Mouse (Mus musculus): ENCODE data around the gene Stk32b. TPM values are rescaled to one million over a fixed set of nuclear protein-coding genes. Genes with fewer than 3 reads are reported as not detected.

The Stk32b gene
- polyA plus RNA-seq, 1 experiment from 2014 or later, result 2.8 TPM

GRCm38 (mm10) chr5:37467646-37468045 is 249.3 kb downstream of the Stk32b start:
- Histone ChIP-seq H3K27ac (no peak overlapping the region), H3K27me3 (ENCODE audit: insufficient read depth, poor library complexity, severe bottlenecking) (no peaks in the 10 kb centered on the region), H3K4me3 (no peak overlapping the region), H3K4me1 (replicated peaks) (no peaks in the 10 kb centered on the region), H3K36me3 (no peaks in the 10 kb centered on the region), H3K9me3 (no peaks in the 10 kb centered on the region)
- DNase-seq (ENCODE audit: low spot score), result no peak
- 90% methylated on average over 2 of the region's 2 CpGs for WGBS

GRCm38 (mm10) chr5:37465461-37465860 is 251.5 kb downstream of the Stk32b start:
- WGBS, result 93% methylated on average over 10 of the region's 10 CpGs
- DNase-seq (ENCODE audit: low spot score), result no peak

GRCm38 (mm10) chr5:37458236-37458635 is 258.7 kb downstream of the Stk32b start:
- H3K4me1 ChIP-seq (replicated peaks), result no peaks in the 10 kb centered on the region
- H3K27ac ChIP-seq, result no peak overlapping the region
- no peaks in the 10 kb centered on the region for H3K9me3 ChIP-seq
- H3K27me3 ChIP-seq (ENCODE audit: insufficient read depth, poor library complexity, severe bottlenecking), result no peaks in the 10 kb centered on the region
- 68% methylated on average over 2 of the region's 2 CpGs for WGBS
- DNase-seq (ENCODE audit: low spot score), result no peak
- H3K36me3 ChIP-seq, result no peaks in the 10 kb centered on the region
- H3K4me3 ChIP-seq, result no peak overlapping the region

More at GRCm38 (mm10) chr5:37465461-37465860, 251.5 kb downstream of the Stk32b start:
- Histone ChIP-seq H3K36me3 (no peaks in the 10 kb centered on the region), H3K4me3 (no peak overlapping the region), H3K9me3 (no peaks in the 10 kb centered on the region), H3K27ac (no peak overlapping the region), H3K4me1 (replicated peaks) (no peaks in the 10 kb centered on the region), H3K27me3 (ENCODE audit: insufficient read depth, poor library complexity, severe bottlenecking) (no peaks in the 10 kb centered on the region)

- H3K9me3 ChIP-seq, result no peaks in the 10 kb centered on the region
- no peak overlapping the region for H3K27ac ChIP-seq
- no peak overlapping the region for H3K4me3 ChIP-seq
- no peaks in the 10 kb centered on the region for H3K4me1 ChIP-seq (replicated peaks)
- no peaks in the 10 kb centered on the region for H3K36me3 ChIP-seq
- WGBS, result 88% methylated on average over 2 of the region's 2 CpGs
- DNase-seq (ENCODE audit: low spot score), result no peak
- H3K27me3 ChIP-seq (ENCODE audit: insufficient read depth, poor library complexity, severe bottlenecking), result no peaks in the 10 kb centered on the region
Measured at GRCm38 (mm10) chr5:37457831-37458230, 259.1 kb downstream of the Stk32b start.

- H3K4me1 ChIP-seq (replicated peaks), result peaks cover 3% of the 10 kb centered on the region; the same call in 1 of the 2 replicates
- H3K9me3 ChIP-seq, result no peaks in the 10 kb centered on the region
- no peaks in the 10 kb centered on the region for H3K36me3 ChIP-seq
- H3K4me3 ChIP-seq, result no peak overlapping the region
- WGBS, result 79% methylated on average over 5 of the region's 5 CpGs
- no peak overlapping the region for H3K27ac ChIP-seq
- no peak for DNase-seq (ENCODE audit: low spot score)
- H3K27me3 ChIP-seq (ENCODE audit: insufficient read depth, poor library complexity, severe bottlenecking), result no peaks in the 10 kb centered on the region
Measured at GRCm38 (mm10) chr5:37457191-37457590, 259.8 kb downstream of the Stk32b start.

- no peak overlapping the region for H3K4me3 ChIP-seq
- no peak overlapping the region for H3K27ac ChIP-seq
- no peaks in the 10 kb centered on the region for H3K36me3 ChIP-seq
- no peaks in the 10 kb centered on the region for H3K27me3 ChIP-seq (ENCODE audit: insufficient read depth, poor library complexity, severe bottlenecking)
- H3K9me3 ChIP-seq, result no peaks in the 10 kb centered on the region
- no peak for DNase-seq (ENCODE audit: low spot score)
- peaks cover 5% of the 10 kb centered on the region; the same call in 1 of the 2 replicates for H3K4me1 ChIP-seq (replicated peaks)
- 74% methylated on average over 2 of the region's 2 CpGs for WGBS
Measured at GRCm38 (mm10) chr5:37456590-37456989, 260.4 kb downstream of the Stk32b start.

- Histone ChIP-seq H3K27me3 (ENCODE audit: insufficient read depth, poor library complexity, severe bottlenecking) (no peaks in the 10 kb centered on the region), H3K36me3 (no peaks in the 10 kb centered on the region), H3K27ac (no peak overlapping the region), H3K4me1 (replicated peaks) (peaks cover 5% of the 10 kb centered on the region; the same call in 1 of the 2 replicates), H3K4me3 (no peak overlapping the region), H3K9me3 (no peaks in the 10 kb centered on the region)
- 85% methylated on average over 3 of the region's 3 CpGs for WGBS
- no peak for DNase-seq (ENCODE audit: low spot score)
Measured at GRCm38 (mm10) chr5:37447546-37447945, 269.4 kb downstream of the Stk32b start.

- H3K27me3 ChIP-seq (ENCODE audit: insufficient read depth, poor library complexity, severe bottlenecking), result no peaks in the 10 kb centered on the region
- no peak for DNase-seq (ENCODE audit: low spot score)
- 81% methylated on average over 2 of the region's 2 CpGs for WGBS
- H3K9me3 ChIP-seq, result no peaks in the 10 kb centered on the region
- no peaks in the 10 kb centered on the region for H3K36me3 ChIP-seq
- no peaks in the 10 kb centered on the region for H3K4me1 ChIP-seq (replicated peaks)
- H3K4me3 ChIP-seq, result no peak overlapping the region
- no peak overlapping the region for H3K27ac ChIP-seq
Measured at GRCm38 (mm10) chr5:37442767-37443166, 274.2 kb downstream of the Stk32b start.

- 73% methylated on average over 3 of the region's 3 CpGs for WGBS
- H3K4me1 ChIP-seq (replicated peaks), result no peaks in the 10 kb centered on the region
- no peak for DNase-seq (ENCODE audit: low spot score)
- no peak overlapping the region for H3K4me3 ChIP-seq
- no peaks in the 10 kb centered on the region for H3K27me3 ChIP-seq (ENCODE audit: insufficient read depth, poor library complexity, severe bottlenecking)
- no peaks in the 10 kb centered on the region for H3K36me3 ChIP-seq
- H3K27ac ChIP-seq, result no peak overlapping the region
- no peaks in the 10 kb centered on the region for H3K9me3 ChIP-seq
Measured at GRCm38 (mm10) chr5:37435417-37435816, 281.6 kb downstream of the Stk32b start.

- no peak for DNase-seq (ENCODE audit: low spot score)
- no peaks in the 10 kb centered on the region for H3K9me3 ChIP-seq
- no peak overlapping the region for H3K4me3 ChIP-seq
- no peaks in the 10 kb centered on the region for H3K27me3 ChIP-seq (ENCODE audit: insufficient read depth, poor library complexity, severe bottlenecking)
- H3K36me3 ChIP-seq, result peaks cover 35% of the 10 kb centered on the region
- H3K27ac ChIP-seq, result no peak overlapping the region
- H3K4me1 ChIP-seq (replicated peaks), result no peaks in the 10 kb centered on the region
Measured at GRCm38 (mm10) chr5:37427210-37427609, 289.8 kb downstream of the Stk32b start.

GRCm38 (mm10) chr5:37419028-37419427 is 297.9 kb downstream of the Stk32b start:
- Histone ChIP-seq H3K9me3 (no peaks in the 10 kb centered on the region), H3K4me3 (no peak overlapping the region), H3K27me3 (ENCODE audit: insufficient read depth, poor library complexity, severe bottlenecking) (no peaks in the 10 kb centered on the region), H3K4me1 (replicated peaks) (no peaks in the 10 kb centered on the region), H3K36me3 (peaks cover 44% of the 10 kb centered on the region), H3K27ac (no peak overlapping the region)
- whole genome bisulfite sequencing, result 86% methylated on average over 6 of the region's 6 CpGs
- DNase-seq (ENCODE audit: low spot score), result no peak

Other genes with a start within 250 kb of the Stk32b start
- gene Cytl1, start 18.3 kb upstream of the Stk32b start, polyA plus RNA-seq (2016; fragmentation: Nextera tagmentation; extraction: Ambion mirVana), result 0.16 and 0.48 TPM in 2 replicates
- gene Msx1, start 107.4 kb upstream of the Stk32b start, polyA plus RNA-seq (2016; fragmentation: Nextera tagmentation; extraction: Ambion mirVana), result 188 and 212 TPM in 2 replicates

Measured in hindbrain, embryonic 10.5 days (tissue).